Mouse (Mus musculus): ENCODE data around the gene Tceanc2. TPM values are rescaled to one million over a fixed set of nuclear protein-coding genes. Genes with fewer than 3 reads are reported as not detected.
A peak's percentile ranks its signal among the peaks of the same experiment; 100 is the strongest.

The Tceanc2 gene
- total RNA-seq, 2 experiments from 2014 or later: 17.3 to 25.3 TPM

DNA sequence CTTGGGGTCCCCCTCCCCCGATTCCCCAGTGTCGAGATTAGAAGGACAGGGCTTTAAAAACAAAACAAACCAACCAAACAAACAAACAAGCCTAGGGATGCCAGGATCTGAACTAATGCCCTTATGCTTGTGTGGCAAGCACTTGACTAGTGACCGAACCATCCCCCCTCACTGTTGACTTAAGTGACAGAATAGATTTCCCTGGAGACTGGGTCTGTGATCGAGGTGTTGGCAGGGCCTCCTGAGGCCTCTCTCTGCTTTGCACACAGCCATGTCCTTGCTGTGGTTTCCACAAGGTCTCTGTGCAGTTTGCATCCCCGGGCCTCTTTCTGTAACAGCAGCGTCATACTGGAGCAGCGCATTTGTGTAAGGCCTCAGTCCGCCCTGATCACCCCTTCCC lies 49.5 kb downstream of the Tceanc2 start:
- ATAC-seq (replicated peaks; ENCODE audit: poor library complexity): no peak

DNA sequence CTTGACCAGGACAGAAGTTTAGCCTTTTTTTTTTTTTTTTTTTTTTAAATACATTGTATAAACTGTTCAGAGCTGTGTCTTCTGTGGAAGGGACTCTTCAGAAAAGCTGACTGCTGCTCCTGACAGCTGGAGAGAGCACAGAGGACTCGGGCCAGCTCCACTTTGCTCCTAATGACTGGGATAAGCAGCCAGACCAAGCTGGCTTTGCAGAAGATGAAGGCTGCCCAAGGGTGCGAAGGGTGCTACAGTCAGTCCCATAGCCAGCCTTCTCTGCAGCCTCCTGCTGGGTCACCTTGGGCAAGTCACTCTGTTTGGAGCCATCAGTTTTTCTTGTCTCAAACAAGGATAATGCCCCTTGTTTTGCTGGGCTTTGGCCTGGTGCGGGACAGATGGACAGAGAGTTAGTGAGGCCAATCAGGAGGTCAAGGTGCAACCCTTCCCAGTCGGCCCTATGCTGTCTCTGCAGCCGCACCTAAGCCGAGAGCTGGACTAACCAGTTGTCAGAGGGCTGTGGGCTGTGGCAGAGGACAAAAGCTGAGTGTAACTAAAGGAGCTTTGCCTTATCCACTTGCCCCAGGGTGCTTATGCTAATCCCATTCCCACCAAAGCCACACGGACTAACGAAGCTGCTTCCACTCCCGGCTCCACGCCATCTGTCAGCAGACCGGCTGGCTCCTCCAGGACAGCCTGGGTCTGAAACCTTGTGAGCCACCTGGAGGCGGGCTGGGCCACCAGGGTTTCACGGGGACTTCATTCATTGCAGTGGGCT lies 50.8 kb downstream of the Tceanc2 start:
- ATAC-seq (replicated peaks; ENCODE audit: poor library complexity): no peak

DNA sequence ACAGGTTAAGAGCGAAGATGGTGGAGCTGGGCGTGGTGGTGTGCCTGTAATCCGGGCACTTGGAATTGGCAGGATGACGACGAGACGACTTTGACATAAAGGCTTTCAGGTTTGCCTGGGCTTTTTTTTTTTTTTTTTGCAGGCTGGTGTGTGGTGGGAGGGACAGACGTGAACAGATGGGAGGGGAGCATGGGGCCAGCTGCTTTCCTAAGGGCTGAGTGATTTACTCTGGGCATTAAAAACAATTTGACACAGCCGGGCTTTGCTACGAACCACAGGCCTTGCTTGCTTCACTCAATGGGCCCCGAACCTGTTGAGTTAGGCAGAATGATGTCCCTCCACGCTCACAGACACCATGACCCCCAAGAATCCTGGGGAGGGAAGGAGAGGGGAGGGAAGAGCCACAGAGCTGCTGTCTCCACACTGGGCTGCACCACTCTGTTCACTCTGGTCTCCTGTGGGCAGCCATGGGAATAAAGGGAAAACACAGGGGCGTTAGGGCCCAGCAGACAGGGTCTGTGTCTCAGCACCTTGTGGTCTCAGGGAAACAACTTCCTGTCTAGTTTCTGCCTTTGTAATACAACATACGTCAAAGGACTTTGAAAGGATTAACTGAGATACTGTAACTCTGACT lies 51.9 kb downstream of the Tceanc2 start:
- no peak for ATAC-seq (replicated peaks; ENCODE audit: poor library complexity)

DNA sequence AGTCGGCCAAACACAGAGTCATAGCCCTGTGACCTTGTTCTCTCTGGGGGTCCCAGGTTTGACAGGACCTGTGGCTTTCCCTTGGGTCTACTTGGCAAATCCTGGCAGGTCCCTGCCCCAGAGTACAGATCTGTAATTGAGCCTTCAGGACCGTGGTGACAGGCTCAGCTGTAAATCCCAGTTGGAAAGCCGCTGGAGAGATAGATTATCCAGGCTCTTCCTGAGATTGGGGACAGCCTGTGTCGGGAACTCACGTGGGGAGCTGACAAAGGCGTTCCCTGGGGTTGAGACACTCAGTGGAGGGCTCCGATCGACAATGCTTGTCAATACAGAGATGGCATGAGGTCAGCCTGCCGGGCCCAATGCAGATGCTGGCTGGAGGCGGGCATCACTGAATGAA lies 52.5 kb downstream of the Tceanc2 start:
- no peak for ATAC-seq (replicated peaks; ENCODE audit: poor library complexity)

DNA sequence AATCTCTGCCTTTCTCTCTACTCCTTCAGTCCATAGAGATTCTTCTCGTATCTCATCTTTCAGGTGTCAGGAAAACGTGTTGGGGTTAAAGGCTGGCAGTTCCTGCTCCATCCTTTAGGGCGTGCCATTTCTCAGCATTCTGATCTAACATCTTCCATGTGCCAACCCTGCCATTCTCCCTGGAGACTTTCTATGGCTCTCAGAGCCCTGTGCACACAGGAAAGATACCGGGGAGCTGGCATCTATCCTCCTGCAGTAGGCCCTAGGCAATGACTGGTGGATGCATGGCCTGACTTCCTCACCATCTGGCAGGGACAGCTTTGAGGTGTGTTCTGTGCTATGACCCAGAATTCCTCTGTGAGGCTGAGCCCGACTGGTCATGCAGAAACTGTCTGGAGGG lies 53.8 kb downstream of the Tceanc2 start:
- ATAC-seq (replicated peaks; ENCODE audit: poor library complexity): peak; percentile 37; the same call in 1 of the 2 replicates

DNA sequence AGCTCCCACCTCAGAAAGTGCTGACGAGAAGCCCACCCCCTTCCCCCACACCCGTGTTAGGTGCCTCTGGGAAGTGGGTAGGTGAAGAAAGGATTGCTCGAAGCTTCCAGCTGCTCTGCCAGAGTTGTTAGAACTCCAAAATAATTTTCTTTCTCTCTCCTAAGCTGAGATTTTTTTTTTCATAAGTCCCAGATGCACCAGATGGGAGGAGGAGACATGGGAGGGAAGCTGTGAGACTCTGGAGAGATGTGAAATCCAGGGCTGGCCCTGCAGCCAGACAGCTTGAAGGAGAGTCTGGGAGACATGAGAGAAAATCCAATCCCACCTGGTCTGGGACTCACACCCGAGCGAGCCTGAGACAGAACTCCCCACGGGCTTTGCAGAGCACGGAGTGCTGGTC lies 54.5 kb downstream of the Tceanc2 start:
- no peak for ATAC-seq (replicated peaks; ENCODE audit: poor library complexity)

DNA sequence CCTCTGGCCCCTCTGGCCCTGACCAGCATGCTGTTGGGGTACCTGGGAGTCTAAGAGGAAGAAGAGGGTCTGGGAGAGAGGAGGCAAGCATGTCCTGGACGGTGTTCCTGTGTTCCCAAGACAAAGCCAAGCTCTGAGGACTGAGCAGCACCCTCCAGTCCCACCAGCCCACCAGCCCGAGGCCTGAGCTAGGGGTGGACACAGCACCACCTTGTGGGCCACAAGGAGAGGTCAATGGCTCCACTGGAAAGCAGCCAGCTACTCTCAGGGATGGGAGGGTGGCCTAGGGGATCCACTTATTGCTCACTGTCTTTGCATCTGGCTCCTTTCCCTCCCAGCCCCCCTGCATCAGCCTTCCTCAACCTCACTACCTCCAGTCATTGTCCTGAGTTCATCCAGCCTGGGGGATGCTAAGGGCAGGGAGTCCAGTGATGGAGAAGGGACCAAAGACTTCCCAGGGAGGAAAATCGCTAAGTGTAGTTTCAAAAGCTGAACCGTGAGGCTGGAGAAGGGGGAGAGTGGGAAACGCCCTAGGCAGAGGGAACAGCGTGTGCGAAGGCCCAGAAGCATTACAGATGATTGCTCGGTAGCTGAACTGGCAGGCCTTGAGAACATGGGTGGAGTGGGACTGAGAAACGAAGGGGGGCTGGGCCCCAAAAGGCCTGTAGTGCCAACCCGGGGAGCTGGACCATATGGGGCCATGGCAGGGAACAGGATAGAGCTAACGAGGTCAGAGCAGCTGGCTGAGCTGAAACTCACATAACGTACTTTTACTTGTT lies 57.6 kb downstream of the Tceanc2 start:
- peak; percentile 54; the same call in 1 of the 2 replicates for ATAC-seq (replicated peaks; ENCODE audit: poor library complexity)

DNA sequence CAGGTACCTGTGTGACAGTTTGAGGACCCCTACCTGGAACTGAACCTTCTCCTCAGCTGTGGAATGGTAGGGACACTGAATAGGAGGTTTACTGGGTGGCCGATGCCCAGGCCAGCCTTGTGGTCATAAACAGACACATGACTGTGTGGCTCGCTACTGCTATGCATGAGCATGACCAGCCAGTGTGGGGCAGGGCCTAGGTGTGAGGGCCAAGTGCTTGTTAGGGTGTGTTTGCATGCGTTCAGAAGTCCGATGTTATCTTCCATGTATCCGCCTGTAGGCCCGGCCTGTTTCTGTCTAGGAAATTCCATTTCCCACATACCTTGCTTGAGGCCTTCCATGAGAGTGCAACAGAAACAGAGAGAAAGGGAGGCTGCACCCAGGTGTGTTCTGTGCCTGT lies 58.2 kb downstream of the Tceanc2 start:
- no peak for ATAC-seq (replicated peaks; ENCODE audit: poor library complexity)

DNA sequence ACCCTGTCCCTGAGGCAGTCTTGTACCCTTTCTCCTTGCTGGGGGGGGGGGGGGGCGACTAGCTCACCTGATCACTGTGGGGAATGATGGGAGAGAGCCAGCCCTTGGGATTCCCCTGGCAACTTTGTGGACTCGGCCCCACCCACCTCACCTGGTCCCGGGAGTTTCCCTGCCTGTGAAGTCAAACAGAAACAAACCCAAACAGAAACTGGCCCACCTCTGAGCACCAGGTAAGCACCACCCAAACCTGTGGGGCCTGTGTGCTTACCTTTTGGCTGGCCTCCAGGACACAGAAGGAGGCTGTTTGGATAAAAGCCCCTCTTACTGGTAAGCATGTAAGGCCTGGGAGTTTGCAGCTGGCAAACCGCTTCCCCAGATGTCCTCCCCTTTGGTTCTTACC lies 59.9 kb downstream of the Tceanc2 start:
- ATAC-seq (replicated peaks; ENCODE audit: poor library complexity): no peak

DNA sequence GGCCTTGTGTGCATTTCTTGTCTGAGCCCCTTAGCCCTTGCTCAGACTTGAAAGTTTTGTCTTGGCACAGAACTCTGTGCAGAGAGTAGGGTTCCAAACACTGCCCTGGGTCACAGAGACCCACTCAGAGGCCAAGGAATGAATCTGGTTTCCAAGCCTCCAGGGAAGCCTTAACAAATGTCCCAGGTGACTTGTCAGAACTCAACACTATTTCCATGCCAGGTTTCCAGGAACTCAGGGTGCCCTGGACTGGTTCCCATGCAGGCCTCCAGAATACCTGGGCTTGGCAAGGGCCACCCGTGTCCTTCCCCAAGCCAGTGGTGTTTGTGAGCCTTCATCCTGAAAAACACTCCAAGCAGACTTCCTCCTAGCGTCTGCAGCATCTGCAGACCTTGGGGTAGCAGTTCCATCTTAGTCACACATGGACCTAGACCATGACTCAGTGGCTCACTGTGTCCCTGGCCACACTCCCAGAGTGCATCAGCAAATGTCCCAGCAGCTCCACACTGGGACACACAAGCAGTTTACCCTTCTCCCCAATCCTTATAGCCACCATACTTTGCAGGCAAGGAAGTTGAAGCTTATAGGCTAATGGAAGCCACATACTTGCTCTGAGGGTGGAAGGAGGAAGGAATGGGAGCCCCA lies 61.1 kb downstream of the Tceanc2 start:
- ATAC-seq (replicated peaks; ENCODE audit: poor library complexity): no peak

DNA sequence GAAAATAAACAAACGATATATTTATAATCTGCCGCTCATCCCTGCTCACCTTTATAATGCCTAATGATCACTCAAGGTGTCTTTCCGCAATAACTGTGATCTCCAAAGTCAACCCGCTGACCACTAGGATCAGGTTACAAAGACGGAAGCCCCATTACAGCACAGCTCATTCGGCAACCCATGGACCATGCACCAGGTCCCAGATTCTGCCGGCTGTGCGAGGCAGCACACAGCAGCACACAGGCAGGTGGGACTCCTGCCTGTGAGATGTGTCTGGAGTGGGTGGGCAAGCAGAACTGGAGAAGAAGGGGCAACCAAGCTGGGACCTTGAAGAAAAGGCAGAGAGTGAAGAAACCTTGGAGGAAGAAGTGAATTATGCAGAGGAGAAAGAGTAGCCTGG lies 64.6 kb downstream of the Tceanc2 start:
- ATAC-seq (replicated peaks; ENCODE audit: poor library complexity): no peak

DNA sequence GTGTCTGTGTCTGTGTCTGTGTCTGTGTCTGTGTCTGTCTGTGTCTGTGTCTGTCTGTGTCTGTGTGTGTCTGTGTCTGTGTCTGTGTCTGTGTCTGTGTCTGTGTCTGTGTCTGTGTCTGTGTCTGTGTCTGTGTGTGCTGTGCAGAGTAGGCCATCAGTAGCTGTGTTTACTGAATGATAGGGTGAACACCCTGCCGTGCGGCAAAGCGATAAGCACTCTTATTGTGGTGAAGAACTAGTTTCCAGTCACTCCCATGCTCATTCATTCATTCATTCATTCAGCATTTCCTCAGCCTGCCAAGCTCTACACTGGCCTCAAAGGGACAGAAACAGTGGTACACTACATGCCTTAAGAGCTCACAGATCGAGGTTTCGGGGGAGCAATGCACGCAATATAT lies 69.7 kb downstream of the Tceanc2 start:
- peak; percentile 65 for ATAC-seq (replicated peaks; ENCODE audit: poor library complexity)

DNA sequence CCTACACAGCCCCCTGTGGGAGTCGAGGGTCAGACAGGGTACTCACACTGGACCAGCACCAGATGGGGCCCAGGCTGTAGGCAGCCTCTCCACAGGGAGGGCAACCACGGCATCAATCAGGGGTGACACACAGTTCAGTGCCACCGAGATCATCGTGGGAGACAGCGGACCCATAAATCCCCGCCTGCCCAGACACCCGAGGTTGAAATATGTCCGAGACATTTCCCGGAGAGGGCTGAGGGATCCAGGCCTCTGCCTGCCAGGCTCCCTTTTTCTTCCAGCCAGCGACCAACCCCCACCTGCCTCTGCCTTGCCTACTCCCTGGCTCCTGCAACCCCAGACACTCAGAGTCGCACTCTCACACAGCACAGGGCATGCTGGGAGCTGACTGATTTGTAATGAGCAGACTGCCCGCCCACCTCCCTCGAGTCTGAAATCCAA lies 70.6 kb downstream of the Tceanc2 start:
- ATAC-seq (replicated peaks; ENCODE audit: poor library complexity): no peak

DNA sequence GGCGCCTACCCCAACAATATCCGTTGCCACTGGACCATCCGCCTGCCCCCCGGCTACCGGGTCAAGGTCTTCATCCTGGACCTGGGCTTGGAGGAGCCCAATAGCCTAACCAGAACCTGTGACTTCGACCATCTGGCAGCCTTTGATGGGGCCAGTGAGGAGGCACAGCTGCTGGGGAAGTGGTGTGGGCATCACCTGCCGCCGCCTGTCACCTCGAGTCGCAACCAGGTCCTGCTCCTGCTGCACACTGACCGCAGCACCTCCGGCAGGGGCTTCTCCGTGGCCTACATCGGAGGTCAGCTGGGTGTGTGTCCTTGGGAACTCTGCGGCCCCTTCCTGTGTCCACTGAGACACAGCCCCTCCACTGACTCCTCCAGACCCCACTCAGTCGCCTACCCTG lies 72.1 kb downstream of the Tceanc2 start:
- no peak for ATAC-seq (replicated peaks; ENCODE audit: poor library complexity)

DNA sequence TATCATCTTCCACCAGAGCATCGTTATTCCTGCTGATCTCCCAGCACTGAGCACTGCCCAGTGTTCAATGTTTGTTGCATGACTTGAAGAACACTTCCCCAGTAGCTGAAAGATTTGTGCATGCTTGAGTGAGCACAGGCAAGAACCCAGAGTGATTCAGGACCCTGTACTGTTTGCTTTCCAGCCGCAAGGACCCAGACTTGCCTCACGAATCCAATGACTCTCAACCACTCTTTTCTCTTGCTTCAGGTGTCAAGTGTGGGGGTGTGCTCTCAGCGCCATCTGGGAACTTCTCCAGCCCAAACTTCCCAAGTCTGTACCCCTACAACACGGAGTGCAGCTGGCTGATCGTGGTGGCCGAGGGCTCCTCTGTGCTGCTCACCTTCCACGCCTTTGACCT lies 76.7 kb downstream of the Tceanc2 start:
- ATAC-seq (replicated peaks; ENCODE audit: poor library complexity): no peak

DNA sequence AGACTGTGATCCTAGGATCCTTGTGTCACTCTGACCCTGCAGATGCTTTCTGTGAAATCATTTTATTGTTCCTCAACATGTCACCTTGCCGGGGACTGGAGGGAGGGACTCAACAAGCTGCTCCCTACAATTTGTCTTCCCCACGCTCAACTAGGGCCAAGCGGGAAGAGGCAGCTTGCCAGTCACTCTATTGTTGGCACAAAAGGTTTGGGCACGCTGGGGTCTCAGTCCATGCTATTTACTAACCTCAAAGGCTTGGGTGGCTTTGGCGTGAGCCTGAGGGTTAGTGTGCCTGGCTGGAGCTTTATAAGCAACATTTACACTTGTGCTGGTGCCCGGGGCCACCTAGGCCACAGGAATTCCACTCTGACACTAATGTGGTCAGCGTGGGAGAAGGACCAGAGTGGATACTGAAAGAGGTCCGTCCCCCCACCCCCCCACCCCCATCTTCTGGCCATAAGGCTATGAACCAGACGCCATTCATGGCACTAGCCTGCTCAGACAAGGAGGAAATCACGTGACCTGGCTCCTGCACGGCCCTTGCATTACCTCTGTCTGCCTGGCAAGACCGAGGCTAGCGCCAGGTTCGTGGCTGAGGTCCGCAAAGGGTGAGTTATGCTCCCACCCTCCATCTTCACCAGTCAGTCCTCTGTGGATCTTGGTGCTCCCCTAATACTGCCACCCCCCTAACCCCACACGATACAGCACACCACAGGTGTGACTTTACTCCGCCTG lies 80.0 kb downstream of the Tceanc2 start:
- no peak for ATAC-seq (replicated peaks; ENCODE audit: poor library complexity)

DNA sequence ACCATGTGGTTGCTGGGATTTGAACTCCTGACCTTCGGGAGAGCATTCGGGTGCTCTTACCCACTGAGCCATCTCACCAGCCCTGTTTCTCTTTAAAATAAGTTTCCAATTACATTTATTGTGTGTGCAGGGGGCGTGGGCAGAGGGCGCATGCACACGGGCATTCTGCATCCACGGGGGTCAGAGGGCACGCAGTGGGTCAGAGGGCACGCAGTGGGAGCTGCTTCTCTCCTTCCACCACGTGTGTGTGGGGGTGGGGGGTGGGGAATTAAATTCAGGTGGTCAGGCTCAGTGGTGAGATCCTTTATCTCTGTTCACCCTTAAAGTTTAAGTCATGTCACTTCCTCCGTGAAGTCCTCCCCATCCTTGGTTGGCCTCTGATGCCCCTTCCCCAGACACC lies 80.5 kb downstream of the Tceanc2 start:
- ATAC-seq (replicated peaks; ENCODE audit: poor library complexity): no peak

DNA sequence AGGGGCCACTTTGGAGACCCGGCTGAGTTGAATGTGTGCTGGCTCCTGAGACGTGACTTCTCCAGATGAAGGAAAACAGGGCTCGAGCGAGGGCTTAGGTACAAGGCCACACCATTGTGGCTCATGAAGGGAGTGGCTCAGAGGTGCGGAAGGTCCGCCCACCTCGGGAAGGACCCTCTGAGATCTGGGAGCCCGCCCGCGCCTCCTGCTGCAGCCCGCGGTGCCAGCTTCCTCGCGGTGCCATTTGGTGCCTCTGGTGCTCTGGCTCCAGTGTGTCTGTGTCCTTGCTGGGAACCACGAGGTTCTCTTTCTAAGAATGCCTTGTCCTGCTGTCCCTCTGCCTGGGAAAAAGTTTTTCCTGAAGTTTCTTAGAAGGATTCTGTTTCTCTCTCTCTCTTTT lies 81.0 kb downstream of the Tceanc2 start:
- no peak for ATAC-seq (replicated peaks; ENCODE audit: poor library complexity)

DNA sequence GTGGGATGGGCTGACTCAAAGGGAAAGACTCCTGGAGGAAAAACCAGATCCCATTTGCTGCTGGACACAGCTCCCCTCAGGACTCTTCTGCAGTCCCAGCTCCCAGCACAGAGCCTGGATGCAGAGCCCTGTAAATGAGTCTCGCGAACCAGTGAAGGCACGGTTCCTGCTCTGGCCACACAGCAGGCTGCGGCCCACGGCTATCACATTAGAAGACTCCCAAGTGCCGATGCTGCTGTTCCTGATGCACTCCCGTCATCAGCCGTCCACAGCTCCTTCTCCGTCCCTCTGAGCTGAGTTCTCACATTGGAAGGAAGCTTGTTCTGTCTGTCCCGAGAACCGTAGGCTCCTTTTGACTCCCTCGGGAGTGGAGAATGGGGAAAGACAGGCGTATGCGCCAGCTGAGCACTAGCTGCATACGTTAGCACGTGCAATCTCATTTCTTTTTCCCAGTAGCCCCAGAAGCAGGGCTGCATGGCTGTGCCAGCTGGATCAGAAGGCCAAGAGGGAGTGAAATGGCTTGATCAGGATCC lies 82.0 kb downstream of the Tceanc2 start, which contains the start of gene Cdcp2:
Cdcp2 (plus strand) TSS at position 51 of the 533 bp plus-strand sequence.
- no peak for ATAC-seq (replicated peaks; ENCODE audit: poor library complexity)

DNA sequence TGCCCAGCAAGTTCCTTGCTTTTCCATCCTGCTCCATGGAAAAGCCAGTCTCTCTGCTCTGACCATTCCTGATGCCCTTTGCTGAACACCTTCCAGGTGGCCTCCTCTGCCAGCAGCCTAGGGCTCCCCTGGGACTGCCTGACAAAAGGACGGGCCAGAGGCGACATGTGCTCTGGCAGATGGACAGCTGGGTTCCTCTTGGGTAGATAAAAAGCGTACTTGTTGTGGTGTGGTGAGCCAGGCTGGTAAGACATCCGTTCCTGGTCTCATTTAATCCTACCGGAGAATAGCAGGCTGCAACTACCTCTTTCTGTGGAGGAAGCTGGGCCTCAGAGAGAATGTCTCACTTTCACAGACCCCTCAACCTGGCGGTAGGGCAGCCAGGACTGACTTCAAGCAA lies 82.9 kb downstream of the Tceanc2 start:
- peak; percentile 77 for ATAC-seq (replicated peaks; ENCODE audit: poor library complexity)
